Mouse (Mus musculus) heart, postnatal 0 days (tissue): ENCODE results near the gene Lasp1. TPM values are rescaled to one million over a fixed set of nuclear protein-coding genes. Genes with fewer than 3 reads are reported as not detected.
"Not testable (repeated sequence)": the region's sequence is repeated elsewhere in the genome, so short reads cannot be mapped to it uniquely, and the experiment has no call there.

ENCODE experiments used
- ATAC-seq: fragments of 200-750 bp; cut with Nextera tagmentation; 2 replicates; pipeline ENCODE4 v1.8.0; 2017; ENCODE audit warnings: low read depth, moderate number of reproducible peaks, moderate library complexity; ENCODE audit not compliant: insufficient read depth
- DNase-seq: peaks from one replicate; pipeline ENCODE4 v3.0.0-alpha.2; 2016; ENCODE audit warnings: low spot score
- H3K27ac ChIP-seq: fragments of 300-500 bp; sonication (generic); 2 replicates; pipeline ENCODE4 v1.5.1; 2014; ENCODE audit warnings: low read depth, mild to moderate bottlenecking
- H3K27me3 ChIP-seq: fragments of 300-500 bp; sonication (generic); 2 replicates; pipeline ENCODE4 v1.6.1; 2014; ENCODE audit warnings: low read length, mixed read lengths; ENCODE audit not compliant: control insufficient read depth, insufficient read depth
- H3K36me3 ChIP-seq: fragments of 300-500 bp; sonication (generic); replicated peaks from 2 replicates; pipeline ENCODE4 v1.6.1; 2014; ENCODE audit warnings: low read length, mixed read lengths; ENCODE audit not compliant: control insufficient read depth, insufficient read depth
- H3K4me1 ChIP-seq: fragments of 300-500 bp; sonication (generic); 2 replicates; pipeline ENCODE4 v1.6.1; 2014; ENCODE audit warnings: antibody characterized with exemption; ENCODE audit not compliant: control insufficient read depth, insufficient read depth
- H3K4me2 ChIP-seq: fragments of 300-500 bp; sonication (generic); 2 replicates; pipeline ENCODE4 v1.6.1; 2014; ENCODE audit warnings: low read depth, mild to moderate bottlenecking, low read length, moderate library complexity
- H3K4me3 ChIP-seq: fragments of 300-500 bp; sonication (generic); 2 replicates; pipeline ENCODE4 v1.5.1; 2014; ENCODE audit warnings: low read depth, low read length
- H3K9ac ChIP-seq: fragments of 300-500 bp; sonication (generic); replicated peaks from 2 replicates; pipeline ENCODE4 v1.6.1; 2014; ENCODE audit warnings: low read depth, low read length, mixed read lengths
- H3K9me3 ChIP-seq: fragments of 300-500 bp; sonication (generic); replicated peaks from 2 replicates; pipeline ENCODE4 v1.6.1; 2016; ENCODE audit warnings: low read length; ENCODE audit not compliant: control insufficient read depth
- CTCF ChIP-seq: IDR thresholded peaks from 2 replicates; pipeline ENCODE4 v1.5.1; 2016; ENCODE audit warnings: antibody characterized with exemption, control low read depth, low read depth
- EP300 ChIP-seq: IDR thresholded peaks from 2 replicates; pipeline ENCODE4 v1.6.1; 2016; ENCODE audit warnings: antibody characterized with exemption, low read depth
- WGBS: fragments of 180-500 bp; shearing (Covaris S2); extraction: QIAGEN DNeasy Blood & Tissue Kit; methylation state at CpG from one replicate; pipeline ENCODE4 v1.1.7; 2014; 5-methylcytosine and 5-hydroxymethylcytosine counted together
- polyA plus RNA-seq: library from polyadenylated mRNA; unstranded; fragments of >200 nt; fragmentation: Nextera tagmentation; extraction: Ambion mirVana; gene quantifications from 2 replicates; pipeline ENCODE4 v1.2.1, GENCODE M21; 2015
- total RNA-seq: library from RNA; depleted of rRNA; stranded (reverse); fragments of >200 nt; gene quantifications from 2 replicates; pipeline ENCODE4 v1.2.3, GENCODE M21; 2014; ENCODE audit warnings: low replicate concordance

Lasp1 gene
- total and polyA plus RNA-seq, 2 experiments from 2014 or later, result 27.8 to 45.7 TPM

GRCm38 (mm10) chr11:97782564-97782895 is 16.3 kb upstream of the Lasp1 start:
- Histone ChIP-seq H3K4me3 (peak overlapping the region; percentile 81), H3K4me1 (peaks cover 4% of the 10 kb centered on the region; the same call in 1 of the 2 replicates), H3K4me2 (peak overlapping the region; percentile 74), H3K9me3 (no peaks in the 10 kb centered on the region), H3K36me3 (peaks cover 33% of the 10 kb centered on the region), H3K27ac (peak overlapping the region; percentile 92), H3K9ac (peak overlapping the region; percentile 72), H3K27me3 (no peaks in the 10 kb centered on the region)
- 0% methylated on average over 10 of the region's 10 CpGs for WGBS
- DNase-seq (no peak), ATAC-seq (no peak)
- no peak for TF ChIP-seq EP300

DNA sequence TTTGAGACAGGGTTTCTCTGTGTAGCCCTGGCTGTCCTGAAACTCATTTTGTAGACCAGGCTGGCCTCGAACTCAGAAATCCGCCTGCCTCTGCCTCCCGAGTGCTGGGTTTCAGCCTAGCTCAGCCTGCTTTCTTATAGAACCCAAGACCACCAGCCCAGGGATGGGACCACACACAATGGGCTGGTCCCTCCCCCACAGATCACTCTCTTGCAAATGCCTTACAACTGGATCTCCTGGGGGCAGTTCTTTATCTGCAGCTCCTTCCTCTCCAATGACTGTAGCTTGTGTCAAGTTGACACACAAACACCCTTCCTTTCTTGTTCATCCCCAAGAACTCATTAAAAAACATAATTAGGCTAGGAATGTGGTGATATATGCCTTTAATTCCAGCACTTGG is 10.8 kb upstream of the Lasp1 start:
- no peak overlapping the region for H3K27ac ChIP-seq
- no peak overlapping the region for H3K9ac ChIP-seq
- ATAC-seq, result no peak
- TF ChIP-seq EP300, result no peak
- TF ChIP-seq CTCF, result no peak
- no peak for DNase-seq
- H3K36me3 ChIP-seq, result no peaks in the 10 kb centered on the region
- no peaks in the 10 kb centered on the region for H3K4me1 ChIP-seq
- 84% methylated on average over 3 of the region's 3 CpGs for WGBS
- no peak overlapping the region for H3K4me3 ChIP-seq
- H3K4me2 ChIP-seq, result no peak overlapping the region
- H3K27me3 ChIP-seq, result no peaks in the 10 kb centered on the region
- H3K9me3 ChIP-seq, result no peaks in the 10 kb centered on the region

GRCm38 (mm10) chr11:97789727-97790126 is 9.1 kb upstream of the Lasp1 start:
- Histone ChIP-seq H3K27ac (no peak overlapping the region), H3K4me2 (no peak overlapping the region), H3K4me1 (no peaks in the 10 kb centered on the region), H3K9me3 (no peaks in the 10 kb centered on the region), H3K36me3 (no peaks in the 10 kb centered on the region), H3K9ac (no peak overlapping the region), H3K27me3 (no peaks in the 10 kb centered on the region), H3K4me3 (no peak overlapping the region)
- no peak for TF ChIP-seq CTCF
- no peak for TF ChIP-seq EP300
- ATAC-seq (no peak), DNase-seq (no peak)
- 78% methylated on average over 5 of the region's 5 CpGs for WGBS

- not testable (repeated sequence) for H3K9ac ChIP-seq, H3K9me3 ChIP-seq, H3K4me2 ChIP-seq, DNase-seq, H3K27me3 ChIP-seq, H3K4me1 ChIP-seq, H3K27ac ChIP-seq, H3K4me3 ChIP-seq, H3K36me3 ChIP-seq, ATAC-seq
- 64% methylated on average over 2 of the region's 2 CpGs for WGBS
These were observed 7.9 kb upstream of the Lasp1 start for GRCm38 (mm10) chr11:97790778-97791438.

DNA sequence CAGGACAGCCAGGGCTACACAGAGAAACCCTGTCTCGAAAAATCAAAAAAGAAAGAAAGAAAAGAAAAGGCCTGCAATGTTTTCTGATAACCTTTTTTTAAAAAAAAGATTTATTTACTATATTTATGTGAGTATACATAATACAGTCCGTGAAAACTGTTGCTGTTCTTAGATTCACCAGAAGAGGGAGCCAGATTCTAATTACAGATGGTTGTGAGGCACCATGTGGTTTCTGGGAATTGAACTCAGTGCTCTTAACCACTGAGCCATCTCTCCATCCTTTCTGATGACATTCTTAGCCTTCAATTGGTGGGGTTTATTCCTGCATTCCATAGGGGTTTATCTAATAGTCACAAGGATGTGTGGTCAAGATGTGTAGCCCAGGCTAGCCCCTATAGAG is 5.6 kb upstream of the Lasp1 start:
- H3K27me3 ChIP-seq, result no peaks in the 10 kb centered on the region
- DNase-seq (no peak), ATAC-seq (no peak)
- WGBS, result 0% methylated on average over 2 of the region's 2 CpGs
- no peak overlapping the region for H3K4me3 ChIP-seq
- H3K4me1 ChIP-seq, result no peaks in the 10 kb centered on the region
- TF ChIP-seq CTCF (peak; percentile 66), EP300 (no peak)
- no peaks in the 10 kb centered on the region for H3K9me3 ChIP-seq
- no peak overlapping the region for H3K4me2 ChIP-seq
- H3K9ac ChIP-seq, result no peak overlapping the region
- H3K36me3 ChIP-seq, result no peaks in the 10 kb centered on the region
- H3K27ac ChIP-seq, result no peak overlapping the region

- Histone ChIP-seq H3K4me1 (peaks cover 10% of the 10 kb centered on the region), H3K9me3 (no peaks in the 10 kb centered on the region), H3K4me3 (no peak overlapping the region), H3K27ac (no peak overlapping the region), H3K36me3 (no peaks in the 10 kb centered on the region), H3K9ac (no peak overlapping the region), H3K4me2 (no peak overlapping the region), H3K27me3 (no peaks in the 10 kb centered on the region)
- no peak for ATAC-seq
- WGBS, result 7% methylated on average over 6 of the region's 6 CpGs
- TF ChIP-seq CTCF, result peak; percentile 29; the same call in 1 of the 2 replicates
- no peak for TF ChIP-seq EP300
- DNase-seq, result no peak
These were observed 1.9 kb upstream of the Lasp1 start for GRCm38 (mm10) chr11:97796910-97797309.
